Mouse (Mus musculus): Measurements from ENCODE around the gene Sdk1. TPM values are rescaled to one million over a fixed set of nuclear protein-coding genes. Genes with fewer than 3 reads are reported as not detected.

Gene Sdk1
- total and polyA plus RNA-seq, 3 experiments = not detected

GRCm38 (mm10) chr5:142240288-142240687, 999.0 kb downstream of the Sdk1 start:
- H3K36me3 ChIP-seq (ENCODE audit: control insufficient read depth in 1 of 2, insufficient read depth in 2 of 2, low read length in 2 of 2) = no peaks in the 10 kb centered on the region
- H3K79me2 ChIP-seq (ENCODE audit: control insufficient read depth, insufficient read depth, low read length, poor library complexity) = no peaks in the 10 kb centered on the region
- no peak overlapping the region for H3K4me3 ChIP-seq (ENCODE audit: control insufficient read depth in 1 of 2, insufficient read depth in 1 of 2, low read depth in 2 of 2, low read length in 2 of 2)
- H3K27ac ChIP-seq (ENCODE audit: control insufficient read depth, low read depth, low read length) = no peak overlapping the region
- H3K27me3 ChIP-seq (ENCODE audit: control insufficient read depth in 1 of 2, insufficient read depth in 2 of 2, low read length in 2 of 2) = no peaks in the 10 kb centered on the region
- no peaks in the 10 kb centered on the region for H3K4me1 ChIP-seq (ENCODE audit: control insufficient read depth in 1 of 2, insufficient read depth in 2 of 2, low read length in 2 of 2)
- peak; percentile 6 for DNase-seq (ENCODE audit: low read depth, low spot score)
- TF ChIP-seq CTCF (IDR thresholded peaks at IDR 0.05 in 2 of 3, conservative IDR thresholded peaks at IDR 0.05 in 1 of 3; ENCODE audit: control insufficient read depth in 1 of 3, insufficient read depth in 1 of 3, low read depth in 2 of 3, low read length in 3 of 3, poor library complexity in 1 of 3, severe bottlenecking in 1 of 3) = peak in 2 of 3 experiments; percentile 20 to 22; a peak in 2 of 6 replicates
- no peak for TF ChIP-seq MAX (IDR thresholded peaks at IDR 0.05; ENCODE audit: low read length)
- H3K9ac ChIP-seq (ENCODE audit: control insufficient read depth, low read depth, low read length, poor library complexity, severe bottlenecking) = no peak overlapping the region
- H3K9me3 ChIP-seq (replicated peaks; ENCODE audit: insufficient read depth, low read length) = no peaks in the 10 kb centered on the region

GRCm38 (mm10) chr5:142242597-142242996, 1001.3 kb downstream of the Sdk1 start:
- Histone ChIP-seq H3K9me3 (replicated peaks; ENCODE audit: insufficient read depth, low read length) (no peaks in the 10 kb centered on the region), H3K27ac (ENCODE audit: control insufficient read depth, low read depth, low read length) (no peak overlapping the region)
- no peak for DNase-seq (ENCODE audit: low read depth, low spot score)

GRCm38 (mm10) chr5:142243069-142243468, 1001.8 kb downstream of the Sdk1 start:
- Histone ChIP-seq H3K4me3 (ENCODE audit: control insufficient read depth in 1 of 2, insufficient read depth in 1 of 2, low read depth in 2 of 2, low read length in 2 of 2) (no peak overlapping the region), H3K36me3 (ENCODE audit: control insufficient read depth in 1 of 2, insufficient read depth in 2 of 2, low read length in 2 of 2) (no peaks in the 10 kb centered on the region), H3K9ac (ENCODE audit: control insufficient read depth, low read depth, low read length, poor library complexity, severe bottlenecking) (no peak overlapping the region), H3K27me3 (ENCODE audit: control insufficient read depth in 1 of 2, insufficient read depth in 2 of 2, low read length in 2 of 2) (no peaks in the 10 kb centered on the region), H3K9me3 (replicated peaks; ENCODE audit: insufficient read depth, low read length) (no peaks in the 10 kb centered on the region), H3K4me1 (ENCODE audit: control insufficient read depth in 1 of 2, insufficient read depth in 2 of 2, low read length in 2 of 2) (no peaks in the 10 kb centered on the region), H3K27ac (ENCODE audit: control insufficient read depth, low read depth, low read length) (no peak overlapping the region), H3K79me2 (ENCODE audit: control insufficient read depth, insufficient read depth, low read length, poor library complexity) (no peaks in the 10 kb centered on the region)
- no peak for DNase-seq (ENCODE audit: low read depth, low spot score)
- TF ChIP-seq MYB (IDR thresholded peaks at IDR 0.05; ENCODE audit: low read depth, low read length) = no peak
- no peak for TF ChIP-seq MAFK (IDR thresholded peaks at IDR 0.05; ENCODE audit: borderline replicate concordance, low read depth, low read length)

More at GRCm38 (mm10) chr5:142242597-142242996, 1001.3 kb downstream of the Sdk1 start:
- H3K27me3 ChIP-seq (ENCODE audit: control insufficient read depth in 1 of 2, insufficient read depth in 2 of 2, low read length in 2 of 2) = no peaks in the 10 kb centered on the region
- no peak overlapping the region for H3K4me3 ChIP-seq (ENCODE audit: control insufficient read depth in 1 of 2, insufficient read depth in 1 of 2, low read depth in 2 of 2, low read length in 2 of 2)
- no peaks in the 10 kb centered on the region for H3K36me3 ChIP-seq (ENCODE audit: control insufficient read depth in 1 of 2, insufficient read depth in 2 of 2, low read length in 2 of 2)
- H3K79me2 ChIP-seq (ENCODE audit: control insufficient read depth, insufficient read depth, low read length, poor library complexity) = no peaks in the 10 kb centered on the region
- TF ChIP-seq RAD21 (IDR thresholded peaks at IDR 0.05; ENCODE audit: low read depth, low read length) (no peak), MAZ (IDR thresholded peaks at IDR 0.05; ENCODE audit: low read depth, low read length) (no peak), ELF1 (IDR thresholded peaks at IDR 0.05; ENCODE audit: low read depth, low read length) (no peak), CHD1 (IDR thresholded peaks at IDR 0.05; ENCODE audit: low read depth, low read length) (no peak), ZNF384 (IDR thresholded peaks at IDR 0.05; ENCODE audit: low read depth, low read length) (no peak)
- H3K9ac ChIP-seq (ENCODE audit: control insufficient read depth, low read depth, low read length, poor library complexity, severe bottlenecking) = no peak overlapping the region
- no peaks in the 10 kb centered on the region for H3K4me1 ChIP-seq (ENCODE audit: control insufficient read depth in 1 of 2, insufficient read depth in 2 of 2, low read length in 2 of 2)

GRCm38 (mm10) chr5:142256231-142256630, 1014.9 kb downstream of the Sdk1 start:
- H3K79me2 ChIP-seq (ENCODE audit: control insufficient read depth, insufficient read depth, low read length, poor library complexity) = no peaks in the 10 kb centered on the region
- TF ChIP-seq POLR2AphosphoS2 (IDR thresholded peaks at IDR 0.05; ENCODE audit: low read length) (no peak), POLR2A (IDR thresholded peaks at IDR 0.05; ENCODE audit: control insufficient read depth in 1 of 2, insufficient read depth in 1 of 2, low read depth in 1 of 2, low read length in 2 of 2, poor library complexity in 1 of 2) (no peak), MAFK (IDR thresholded peaks at IDR 0.05; ENCODE audit: borderline replicate concordance, low read depth, low read length) (no peak), SMC3 (IDR thresholded peaks at IDR 0.05; ENCODE audit: low read depth, low read length) (no peak), HCFC1 (IDR thresholded peaks at IDR 0.05; ENCODE audit: low read depth, low read length) (no peak), EP300 (IDR thresholded peaks at IDR 0.05; ENCODE audit: low read depth in 1 of 2, low read length in 2 of 2) (no peak), ELF1 (IDR thresholded peaks at IDR 0.05; ENCODE audit: low read depth, low read length) (no peak), MAX (IDR thresholded peaks at IDR 0.05; ENCODE audit: low read length) (no peak)
- no peak overlapping the region for H3K4me3 ChIP-seq (ENCODE audit: control insufficient read depth in 1 of 2, insufficient read depth in 1 of 2, low read depth in 2 of 2, low read length in 2 of 2)
- H3K27ac ChIP-seq (ENCODE audit: control insufficient read depth, low read depth, low read length) = no peak overlapping the region
- DNase-seq (ENCODE audit: low read depth, low spot score) = no peak
- H3K36me3 ChIP-seq (ENCODE audit: control insufficient read depth in 1 of 2, insufficient read depth in 2 of 2, low read length in 2 of 2) = no peaks in the 10 kb centered on the region
- no peaks in the 10 kb centered on the region for H3K4me1 ChIP-seq (ENCODE audit: control insufficient read depth in 1 of 2, insufficient read depth in 2 of 2, low read length in 2 of 2)
- H3K9ac ChIP-seq (ENCODE audit: control insufficient read depth, low read depth, low read length, poor library complexity, severe bottlenecking) = no peak overlapping the region
- no peaks in the 10 kb centered on the region for H3K9me3 ChIP-seq (replicated peaks; ENCODE audit: insufficient read depth, low read length)
- H3K27me3 ChIP-seq (ENCODE audit: control insufficient read depth in 1 of 2, insufficient read depth in 2 of 2, low read length in 2 of 2) = no peaks in the 10 kb centered on the region

All from MEL (cell line).